Mouse (Mus musculus): ENCODE data around the gene Slc25a48. TPM values are rescaled to one million over a fixed set of nuclear protein-coding genes. Genes with fewer than 3 reads are reported as not detected.

Gene Slc25a48
- under 1 TPM; 0.15 to 0.17 TPM for total RNA-seq (2021)
- long read RNA-seq = 0 reads

- DNase-seq (ENCODE audit: low spot score in 2 of 2) = peak in 1 of 2 experiments; percentile 12
Observed at GRCm38 (mm10) chr13:56438211-56439075, at the start of gene Slc25a48. TSS of gene Slc25a48 (plus strand) at chr13:56438355.

- no peak for DNase-seq (ENCODE audit: low spot score in 2 of 2)
Observed at GRCm38 (mm10) chr13:56397572-56397971, 40.6 kb upstream of the Slc25a48 start.

DNA sequence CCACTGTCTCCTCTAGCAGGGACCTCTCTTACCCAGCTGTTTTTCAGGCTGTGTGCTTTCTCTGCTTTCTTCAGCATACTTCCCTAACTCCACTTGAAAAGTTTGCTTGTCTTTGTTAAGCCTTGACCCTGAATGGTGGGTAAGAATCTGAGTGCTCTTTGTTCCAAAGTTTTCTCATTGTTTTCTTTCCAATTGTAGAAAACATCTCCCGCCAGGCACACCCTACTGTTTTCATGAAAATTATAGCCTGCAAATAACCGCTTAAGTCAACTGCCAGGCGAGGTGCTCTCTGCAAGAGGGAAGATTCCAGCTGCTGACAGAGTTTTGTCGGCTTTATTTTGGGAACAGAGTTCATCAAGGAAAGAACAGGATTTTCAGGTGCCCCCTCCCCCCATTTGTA lies 37.0 kb upstream of the Slc25a48 start:
- DNase-seq (ENCODE audit: low spot score in 2 of 2) = no peak

DNA sequence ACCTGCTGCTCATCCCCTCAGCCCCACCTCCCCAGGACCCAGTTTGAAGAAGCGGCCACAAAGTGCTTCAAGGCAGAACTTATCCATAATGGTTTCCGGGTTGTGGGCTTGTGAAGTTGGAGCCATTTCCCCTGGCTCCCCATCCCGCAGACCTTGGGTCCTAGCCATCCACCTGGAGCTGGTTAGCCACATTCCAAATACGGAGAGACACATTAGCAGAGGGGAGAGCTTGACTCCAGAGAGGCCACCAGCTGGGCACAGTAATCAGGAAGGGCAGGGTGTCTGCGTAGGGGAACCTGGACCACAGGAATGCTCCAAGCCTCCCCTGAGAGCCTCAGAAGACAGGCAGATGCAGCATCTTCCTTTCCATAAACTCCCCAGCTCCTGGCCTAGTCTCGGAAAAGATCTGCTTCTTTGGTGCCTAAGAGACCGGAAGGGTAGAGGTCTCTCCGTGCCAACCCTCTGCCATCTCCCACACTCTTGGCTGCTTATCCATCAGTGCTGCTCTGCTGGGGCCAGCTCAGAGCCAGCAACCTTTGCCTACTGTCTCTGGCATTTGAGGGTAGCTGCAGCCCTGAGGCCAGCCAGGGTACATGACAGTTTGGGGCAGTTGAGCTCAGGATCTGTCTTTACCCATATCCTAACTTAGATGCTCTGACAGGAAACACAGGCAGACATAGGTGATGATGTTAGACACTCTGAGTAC lies 34.6 kb upstream of the Slc25a48 start:
- no peak for DNase-seq (ENCODE audit: low spot score in 2 of 2)

DNA sequence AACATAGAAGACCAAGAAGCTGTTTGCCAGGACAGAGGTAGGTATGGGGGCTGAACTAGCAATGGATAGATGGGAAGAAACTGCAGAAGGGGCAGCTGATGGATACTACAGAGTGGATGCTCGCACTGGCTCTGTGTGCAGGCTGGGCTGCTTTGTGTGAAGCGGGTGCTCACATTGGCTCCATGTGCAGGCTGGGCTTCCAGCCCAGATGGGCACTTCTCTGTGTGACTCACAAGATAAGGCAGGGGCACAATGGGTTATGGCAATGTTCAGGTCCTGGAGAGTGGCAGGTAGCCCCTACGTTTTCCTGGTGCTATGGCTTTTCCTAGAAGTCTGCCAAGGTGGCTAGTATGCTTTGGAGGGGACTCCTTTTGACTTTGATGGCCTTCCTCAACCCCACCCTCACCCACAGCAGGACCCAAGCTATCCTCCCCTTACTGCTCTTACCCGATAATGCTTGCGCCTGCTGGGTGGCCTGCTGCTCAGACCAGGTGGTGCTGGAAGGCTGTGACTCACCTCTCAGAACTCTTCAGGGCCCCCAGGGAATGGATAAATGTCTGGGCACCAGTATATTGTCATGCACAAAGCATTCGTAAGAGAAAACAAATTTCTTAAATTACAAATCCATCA lies 33.5 kb upstream of the Slc25a48 start:
- DNase-seq (ENCODE audit: low spot score in 2 of 2) = no peak

DNA sequence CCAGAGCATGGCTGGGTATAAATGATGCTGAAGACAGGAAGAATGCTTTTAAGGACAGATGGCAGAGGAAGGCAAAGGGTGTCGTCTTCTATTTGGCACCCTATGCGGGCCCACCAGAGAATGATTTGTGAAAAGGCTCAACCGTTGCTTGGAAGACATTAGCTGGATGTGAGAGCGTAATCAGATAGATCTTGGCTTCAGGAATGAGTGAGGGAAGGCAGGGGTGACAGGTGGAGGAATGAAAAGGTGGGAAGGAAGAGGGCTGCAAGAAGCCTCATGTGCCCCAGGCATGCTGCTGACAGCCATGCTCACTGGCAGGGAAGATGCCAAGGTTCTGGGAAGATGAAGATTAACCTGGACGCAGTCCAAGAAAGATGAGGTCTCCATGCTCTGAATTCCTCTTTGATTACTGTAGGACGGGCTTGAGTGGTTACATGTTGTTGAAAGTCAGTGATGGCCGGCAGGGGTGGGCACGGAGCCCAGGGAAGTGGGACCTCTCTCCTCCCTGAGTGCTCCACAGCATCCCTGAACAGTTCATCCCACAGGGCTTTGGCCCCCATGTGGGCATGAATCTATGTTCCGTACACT lies 25.8 kb upstream of the Slc25a48 start:
- no peak for DNase-seq (ENCODE audit: low spot score in 2 of 2)

DNA sequence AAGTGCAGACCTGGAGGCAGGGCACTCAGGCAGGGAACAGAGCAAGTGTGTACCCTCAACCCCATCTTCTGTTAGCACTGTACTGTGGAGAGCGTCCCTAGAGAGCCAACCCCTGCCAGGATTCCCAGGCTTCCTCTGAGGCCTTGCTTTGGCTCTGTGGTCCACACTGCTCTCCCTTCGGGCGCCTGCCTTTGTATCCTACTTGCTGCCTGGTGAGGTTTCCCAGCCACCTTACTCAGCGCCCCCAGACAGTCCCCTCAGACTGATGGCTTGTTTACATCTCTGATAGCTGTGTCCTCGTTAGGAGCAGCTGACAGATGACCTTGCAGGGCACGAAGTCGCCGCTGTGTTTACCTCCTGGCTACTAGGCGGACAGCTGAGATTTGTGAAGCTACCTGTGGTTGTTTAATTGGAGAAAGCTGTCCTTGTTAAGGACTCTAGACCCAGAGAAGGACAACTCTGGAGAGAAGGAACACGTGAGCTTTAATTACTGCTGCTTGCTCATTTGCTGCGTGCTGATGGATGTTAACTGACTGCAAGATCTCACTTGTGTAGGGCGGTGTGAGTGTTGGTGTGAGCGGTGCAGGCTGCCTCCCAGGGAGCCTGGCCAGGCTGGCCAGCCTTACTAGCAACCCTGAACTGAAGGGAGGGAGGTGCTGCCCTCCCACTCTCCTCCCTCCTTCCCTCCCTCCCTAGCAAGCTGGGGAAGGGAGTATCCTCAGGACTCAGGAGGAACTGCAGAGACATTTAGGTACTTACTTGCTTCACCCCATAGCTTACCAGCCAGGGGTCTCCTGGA lies 19.3 kb upstream of the Slc25a48 start:
- DNase-seq (ENCODE audit: low spot score in 2 of 2) = no peak

GRCm38 (mm10) chr13:56419538-56419937 lies 18.6 kb upstream of the Slc25a48 start:
- no peak for DNase-seq (ENCODE audit: low spot score in 2 of 2)

- peak; percentile 54 to 80 for DNase-seq (ENCODE audit: low spot score in 2 of 2)
Observed at GRCm38 (mm10) chr13:56422072-56422723, 16.0 kb upstream of the Slc25a48 start.

- no peak for DNase-seq (ENCODE audit: low spot score in 2 of 2)
Observed at GRCm38 (mm10) chr13:56425931-56426330, 12.2 kb upstream of the Slc25a48 start.

DNA sequence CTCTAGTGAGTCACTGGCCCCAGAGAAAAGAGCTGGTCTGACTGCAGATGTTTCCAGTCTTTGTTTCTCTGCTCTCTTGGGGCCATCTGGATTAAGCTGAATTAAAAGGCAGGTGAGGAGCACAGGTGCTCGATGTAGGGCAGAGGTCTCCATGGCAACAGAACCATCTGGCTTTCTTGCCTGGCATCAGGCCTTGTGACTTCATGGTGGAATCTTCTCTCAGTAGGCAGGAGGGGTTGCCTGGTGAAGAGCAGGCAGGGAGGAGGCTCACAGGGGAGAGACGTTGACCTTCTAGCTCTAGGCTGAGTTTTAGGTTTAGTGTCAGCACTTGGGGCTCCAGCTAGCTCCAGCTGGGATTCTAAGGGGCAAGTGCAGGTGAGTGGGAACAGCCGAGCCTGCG lies 11.8 kb upstream of the Slc25a48 start, which contains the start of gene Gm3045:
Gm3045 (plus strand) TSS at position 230 of the 400 bp plus-strand sequence.
- DNase-seq (ENCODE audit: low spot score in 2 of 2) = no peak

DNA sequence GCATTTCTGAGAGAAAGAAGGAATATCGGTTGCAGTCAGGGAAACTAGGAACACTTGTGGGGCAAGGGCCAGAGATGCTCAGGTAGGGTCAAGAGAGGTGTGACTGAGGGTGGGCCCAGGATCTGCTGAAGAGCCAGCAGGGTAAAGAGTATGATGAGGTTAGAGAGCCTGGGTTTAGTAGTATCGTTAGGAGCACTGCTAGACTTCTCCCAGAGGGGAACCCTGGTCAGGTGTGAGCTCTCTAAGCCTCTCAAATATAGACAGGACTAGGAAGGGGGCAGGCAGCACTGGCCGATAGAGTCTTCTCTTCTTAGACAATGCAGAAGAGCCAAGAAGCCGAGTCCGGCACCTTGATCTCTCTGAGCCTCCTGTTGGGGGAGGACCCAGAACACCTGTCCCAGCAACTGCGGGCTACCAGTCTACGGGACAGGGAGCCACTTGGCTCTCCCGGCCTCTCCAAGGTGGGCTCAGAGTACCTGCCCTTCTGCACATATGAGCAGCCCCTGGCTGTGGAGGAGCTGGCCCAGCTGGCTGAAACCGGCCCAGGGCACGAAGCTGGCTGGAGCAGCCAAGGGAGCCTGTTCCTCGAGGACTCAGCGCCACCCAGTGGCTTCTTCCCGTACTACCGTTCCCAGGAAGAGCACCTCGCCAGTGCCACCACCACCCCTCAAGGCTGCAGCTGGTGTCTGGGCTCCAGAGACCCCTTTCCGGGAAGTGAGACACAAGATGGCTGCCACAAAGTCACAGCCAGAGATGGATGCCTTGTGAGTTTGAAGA lies 9.2 kb upstream of the Slc25a48 start:
- DNase-seq (ENCODE audit: low spot score in 2 of 2) = peak in 1 of 2 experiments; percentile 76

DNA sequence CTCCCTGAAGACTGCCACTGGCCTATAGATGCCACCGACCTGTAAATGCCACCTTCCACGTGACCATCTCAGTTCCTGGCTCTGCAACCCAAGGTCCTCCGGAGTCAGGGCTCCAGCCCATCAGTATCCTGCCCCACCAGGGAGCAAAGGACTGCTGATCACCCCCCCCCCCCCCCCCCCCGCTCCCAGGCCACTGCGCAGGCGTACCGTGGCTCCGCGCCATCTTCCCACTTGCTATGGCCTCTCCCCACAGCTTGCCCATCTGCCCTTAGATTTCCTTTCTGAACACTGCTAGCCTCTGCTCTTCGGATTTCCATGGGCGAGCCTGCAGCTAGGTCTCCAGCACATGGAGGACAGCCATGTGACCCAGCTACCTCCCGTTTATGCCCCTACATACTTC lies 5.7 kb upstream of the Slc25a48 start:
- DNase-seq (ENCODE audit: low spot score in 2 of 2) = no peak

- peak in 1 of 2 experiments; percentile 66 for DNase-seq (ENCODE audit: low spot score in 2 of 2)
Observed at GRCm38 (mm10) chr13:56433466-56433865, 4.7 kb upstream of the Slc25a48 start.

DNA sequence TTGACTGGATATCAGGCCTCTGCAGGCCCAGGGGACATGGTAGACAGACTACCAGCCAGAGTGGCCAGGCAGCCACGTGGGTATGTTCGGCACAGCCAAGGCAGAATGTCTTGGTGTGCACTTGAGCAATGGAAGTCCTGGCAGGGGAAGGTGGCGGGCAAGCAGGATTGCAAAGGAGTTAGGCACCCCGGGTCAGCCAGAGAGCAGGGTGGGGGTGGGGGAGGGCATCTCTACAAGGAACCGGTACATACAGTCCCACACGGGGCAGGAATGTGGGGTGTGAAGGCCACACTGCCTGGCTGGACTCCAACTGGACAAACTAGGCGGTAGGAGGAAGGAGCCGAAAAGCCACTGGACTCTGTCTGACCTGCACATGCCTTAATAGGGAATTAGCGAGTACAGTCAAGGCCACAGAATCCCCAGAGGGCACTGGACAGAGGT lies 3.8 kb upstream of the Slc25a48 start:
- DNase-seq (ENCODE audit: low spot score in 2 of 2) = no peak

DNA sequence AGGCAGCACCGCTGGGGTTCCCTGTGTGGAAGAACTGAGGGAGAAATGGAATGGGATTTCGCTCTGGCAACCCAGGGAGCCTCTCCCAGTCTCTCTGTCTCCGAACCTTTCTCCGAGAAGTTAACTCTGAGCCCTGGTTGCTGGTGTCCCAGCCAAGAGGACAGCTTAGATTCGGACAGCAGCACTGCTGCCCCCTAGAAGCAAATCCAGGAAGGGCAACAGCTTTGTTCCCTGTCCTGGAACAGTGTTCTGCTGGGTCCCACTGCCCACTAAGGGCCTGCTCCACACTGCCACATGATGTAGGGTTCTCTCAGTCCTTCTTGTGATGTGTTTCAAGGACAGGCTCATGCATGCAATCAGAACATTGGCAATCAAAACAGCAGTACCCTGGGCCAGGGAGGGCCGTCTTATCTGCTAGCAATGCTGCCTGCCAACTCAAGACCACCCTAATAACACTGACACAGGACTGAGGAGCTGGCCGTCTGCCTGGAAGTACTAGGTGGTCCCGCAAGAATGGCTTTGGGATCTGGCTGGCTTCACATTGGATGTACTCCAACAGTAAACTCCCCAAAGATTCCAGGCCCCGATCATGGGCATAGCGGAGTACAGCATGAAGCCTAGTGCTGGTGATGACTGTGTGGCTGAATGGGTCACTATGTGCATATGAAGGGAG lies 2.4 kb upstream of the Slc25a48 start:
- DNase-seq (ENCODE audit: low spot score in 2 of 2) = no peak

GRCm38 (mm10) chr13:56443411-56443810 lies 5.3 kb downstream of the Slc25a48 start:
- DNase-seq (ENCODE audit: low spot score in 2 of 2) = no peak

- no peak for DNase-seq (ENCODE audit: low spot score in 2 of 2)
Observed at GRCm38 (mm10) chr13:56444112-56444511, 6.0 kb downstream of the Slc25a48 start.

DNA sequence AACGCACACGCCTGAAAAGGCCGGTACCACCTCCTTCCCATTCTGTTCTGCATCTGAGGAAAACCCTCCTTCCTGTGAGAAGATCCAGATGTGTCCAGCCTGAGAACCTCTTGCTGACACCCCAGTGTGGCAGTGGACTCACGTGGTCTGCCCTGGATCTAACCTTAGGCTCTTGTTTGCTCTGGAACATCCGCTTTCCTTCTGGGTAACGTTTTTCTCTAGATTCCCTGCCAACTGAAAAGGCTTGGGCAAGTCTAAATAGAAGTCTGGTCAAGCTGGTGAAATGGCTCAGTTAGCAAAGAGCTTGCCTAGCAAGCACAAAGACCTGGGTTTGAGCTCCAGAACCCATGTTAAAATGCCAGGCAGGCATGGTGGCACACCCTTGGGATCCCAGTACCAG lies 6.8 kb downstream of the Slc25a48 start:
- DNase-seq (ENCODE audit: low spot score in 2 of 2) = no peak
